25 mouse cellular contexts compared by ENCODE assay signal in the genomic region with DNA sequence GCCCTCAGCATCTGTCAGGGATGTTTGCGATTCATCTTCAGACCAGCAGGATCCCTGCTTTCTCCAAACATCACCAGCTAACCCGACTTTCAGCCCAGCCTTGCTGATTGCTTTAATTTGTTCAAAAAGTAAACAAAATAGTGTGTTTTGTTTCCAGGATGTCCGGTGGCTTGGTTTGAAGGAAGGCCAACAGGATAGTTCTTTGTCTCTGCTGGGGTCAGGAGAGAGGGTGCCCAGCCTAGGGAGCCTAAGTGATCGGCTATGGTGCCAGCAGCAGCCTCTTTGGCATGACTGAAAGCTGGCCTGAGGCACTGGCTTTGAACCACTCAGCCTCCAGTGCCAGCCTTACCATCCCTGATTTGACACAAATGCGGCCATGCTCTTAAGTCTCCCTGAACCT. TPM values are rescaled to one million over a fixed set of nuclear protein-coding genes. Genes with fewer than 3 reads are reported as not detected.
DNase-seq lines count a peak whose midpoint lies in the region; ATAC-seq and TF ChIP-seq lines count a peak whose summit lies in the region.
"Had no signal": no experiment of that assay in that cellular context is flagged by ENCODE, and none has a peak within 500 bp of the region (broad histone marks: within the 10 kb centered on the region; RNA-seq: fewer than 3 reads in every experiment).

No protein-coding gene starts in this region.

- no peaks in the 10 kb centered on the region for H3K9me3 ChIP-seq in intestine, embryonic 15.5 days
- H3K9me3 ChIP-seq: forebrain, embryonic 15.5 days; liver, embryonic 12.5 days; midbrain, embryonic 10.5 days; neural tube, embryonic 13.5 days had no signal

- TF ChIP-seq POLR2A in myocyte (IDR thresholded peaks at IDR 0.05; ENCODE audit: insufficient read length, low read depth), result no peak

- DNase-seq in cerebellum, postnatal 10 days, result peak; percentile 56 to 69
- no peak for DNase-seq in cerebellum, postnatal 36 days
- DNase-seq in lung, postnatal 10 days, result peak; percentile 56
- no peak for DNase-seq in testis, postnatal 14 days (ENCODE audit: low spot score)
- no peak for DNase-seq in frontal cortex, postnatal 10 days (ENCODE audit: low spot score in 2 of 2)
- no peak for DNase-seq in right cerebral cortex, postnatal 25 days
- DNase-seq: adrenal gland, adult 2 months; adrenal gland, postnatal 36 days; cerebellum, adult 2 months; cerebellum, postnatal 25 days; gastrocnemius, postnatal 10 days; heart, postnatal 14 days; kidney, adult 11 months; kidney, postnatal 14 days; liver, postnatal 0 days had no signal

- no peaks in the 10 kb centered on the region for H3K36me3 ChIP-seq in intestine, embryonic 15.5 days
- H3K36me3 ChIP-seq in myocyte (ENCODE audit: control insufficient read depth, insufficient read depth), result no peaks in the 10 kb centered on the region
- H3K36me3 ChIP-seq: forebrain, embryonic 15.5 days; liver, embryonic 12.5 days; midbrain, embryonic 10.5 days; neural tube, embryonic 13.5 days had no signal

- H3K9ac ChIP-seq in intestine, embryonic 15.5 days, result no peak overlapping the region
- H3K9ac ChIP-seq: forebrain, embryonic 15.5 days; liver, embryonic 12.5 days; liver, postnatal 0 days; neural tube, embryonic 13.5 days had no signal

- no peaks in the 10 kb centered on the region for H3K79me2 ChIP-seq in myocyte (ENCODE audit: control insufficient read depth, insufficient read depth)

- no peak overlapping the region for H3K4me3 ChIP-seq in intestine, embryonic 15.5 days (replicated peaks)
- no peak overlapping the region for H3K4me3 ChIP-seq in myocyte
- H3K4me3 ChIP-seq: forebrain, embryonic 15.5 days; left cerebral cortex, adult 2 months; liver, embryonic 12.5 days; midbrain, embryonic 10.5 days; neural tube, embryonic 13.5 days had no signal

- peaks cover 14% of the 10 kb centered on the region for H3K4me1 ChIP-seq in intestine, embryonic 15.5 days (replicated peaks)
- H3K4me1 ChIP-seq: midbrain, embryonic 10.5 days; neural tube, embryonic 13.5 days had no signal

- WGBS in intestine, embryonic 15.5 days, result 46% methylated on average over 5 of the region's 5 CpGs

- no peak overlapping the region for H3ac ChIP-seq in myocyte (ENCODE audit: control insufficient read depth, insufficient read length)

- H3K27ac ChIP-seq in intestine, embryonic 15.5 days, result peak overlapping the region; percentile 24; the same call in 1 of the 2 replicates
- H3K27ac ChIP-seq: left cerebral cortex, adult 2 months; liver, embryonic 12.5 days; midbrain, embryonic 10.5 days; neural tube, embryonic 13.5 days had no signal

- H3K27me3 ChIP-seq in intestine, embryonic 15.5 days (replicated peaks), result no peaks in the 10 kb centered on the region
- no peaks in the 10 kb centered on the region for H3K27me3 ChIP-seq in myocyte (ENCODE audit: control insufficient read depth, insufficient read depth, insufficient read length)
- H3K27me3 ChIP-seq: forebrain, embryonic 15.5 days; neural tube, embryonic 13.5 days had no signal

- ATAC-seq in intestine, embryonic 15.5 days, result no peak
- ATAC-seq: activated CD4-positive, CD25-positive, alpha-beta regulatory T cell, adult 4 months; forebrain, embryonic 15.5 days; hindbrain, embryonic 16.5 days; liver, embryonic 12.5 days; liver, postnatal 0 days; midbrain, embryonic 16.5 days had no signal

- no peak overlapping the region for H3K4me2 ChIP-seq in intestine, embryonic 15.5 days (replicated peaks)
- peak overlapping the region; percentile 43 for H3K4me2 ChIP-seq in myocyte (ENCODE audit: low read depth)
- H3K4me2 ChIP-seq: forebrain, embryonic 15.5 days; liver, embryonic 12.5 days; neural tube, embryonic 13.5 days had no signal

TF ChIP-seq in myocyte, 11 proteins besides CTCF, POLR2A, EP300 and RAD21:
- TF ChIP-seq TCF3 (IDR thresholded peaks at IDR 0.05; ENCODE audit: insufficient read length, low read depth) (no peak), E2F4 (IDR thresholded peaks at IDR 0.05; ENCODE audit: insufficient read depth) (no peak), MAX (IDR thresholded peaks at IDR 0.05; ENCODE audit: low read depth) (no peak), MYOG (IDR thresholded peaks at IDR 0.05; ENCODE audit: control insufficient read depth in 1 of 3, insufficient read depth in 1 of 3, insufficient read length in 2 of 3, low read depth in 2 of 3) (no peak), TCF12 (IDR thresholded peaks at IDR 0.05; ENCODE audit: insufficient read depth, poor library complexity, severe bottlenecking) (no peak), SRF (IDR thresholded peaks at IDR 0.05; ENCODE audit: control insufficient read depth, insufficient read length, low read depth) (no peak), POLR2AphosphoS2 (IDR thresholded peaks at IDR 0.05; ENCODE audit: insufficient read length, low read depth) (no peak), REST (IDR thresholded peaks at IDR 0.05; ENCODE audit: insufficient read depth, insufficient read length) (no peak), CEBPB (IDR thresholded peaks at IDR 0.05; ENCODE audit: insufficient read depth, poor library complexity, severe bottlenecking) (no peak), USF1 (IDR thresholded peaks at IDR 0.05; ENCODE audit: low read depth) (no peak), MYOD1 (IDR thresholded peaks at IDR 0.05; ENCODE audit: control insufficient read depth in 1 of 3, insufficient read length in 2 of 3, low read depth in 2 of 3) (no peak)

RNA-seq across cellular contexts. Expression of a gene that starts 11.0 kb away (rescaled TPM):
- polyA plus RNA-seq in intestine, embryonic 15.5 days (2015; fragmentation: Nextera tagmentation; extraction: Ambion mirVana), result 96.3 and 97.9 TPM in 2 replicates
- polyA plus RNA-seq in myocyte (2012; fragmentation: generic; extraction: Trizol), result 172 TPM
- polyA plus RNA-seq: activated CD4-positive, CD25-positive, alpha-beta regulatory T cell, adult 4 months had no signal

Comparison
In these comparisons a context has a peak if more than half of its experiments do, and no peak if none do; other contexts are left out.
1. DNase-seq: peak in cerebellum, postnatal 10 days (2 of 2) and lung, postnatal 10 days (single experiment); none in cerebellum, postnatal 36 days (0 of 2), testis, postnatal 14 days (single experiment), frontal cortex, postnatal 10 days (0 of 2) and right cerebral cortex, postnatal 25 days (single experiment).